Mouse (Mus musculus) lung, embryonic 16.5 days (tissue): Measurements from ENCODE around the gene Thada. TPM values are rescaled to one million over a fixed set of nuclear protein-coding genes. Genes with fewer than 3 reads are reported as not detected.

Experiments
- ATAC-seq: fragments of 200-750 bp; cut with Nextera tagmentation; 2 replicates; pipeline ENCODE4 v1.8.0; 2017; ENCODE audit warnings: low read depth, mild to moderate bottlenecking, moderate library complexity
- H3K27ac ChIP-seq: fragments of 300-500 bp; sonication (generic); 2 replicates; pipeline ENCODE4 v1.5.1; 2014; ENCODE audit warnings: mild to moderate bottlenecking, control low read depth, low read length
- H3K27me3 ChIP-seq: fragments of 300-500 bp; sonication (generic); 2 replicates; pipeline ENCODE4 v1.6.1; 2014; ENCODE audit warnings: low read depth, low read length, mixed read lengths; ENCODE audit not compliant: control insufficient read depth, insufficient read depth
- H3K36me3 ChIP-seq: fragments of 300-500 bp; sonication (generic); 2 replicates; pipeline ENCODE4 v1.6.1; 2014; ENCODE audit warnings: low read length; ENCODE audit not compliant: control insufficient read depth, insufficient read depth
- H3K4me1 ChIP-seq: fragments of 300-500 bp; sonication (generic); replicated peaks from 2 replicates; pipeline ENCODE4 v1.6.1; 2014; ENCODE audit warnings: low read length, mixed read lengths; ENCODE audit not compliant: control insufficient read depth, insufficient read depth
- H3K4me2 ChIP-seq: fragments of 300-500 bp; sonication (generic); 2 replicates; pipeline ENCODE4 v1.6.1; 2014; ENCODE audit warnings: low read depth, low read length, control low read depth
- H3K4me3 ChIP-seq: fragments of 300-500 bp; sonication (generic); 2 replicates; pipeline ENCODE4 v1.5.1; 2014; ENCODE audit warnings: mild to moderate bottlenecking, low read length, control low read depth
- H3K9ac ChIP-seq: fragments of 300-500 bp; sonication (generic); 2 replicates; pipeline ENCODE4 v1.6.1; 2014; ENCODE audit warnings: low read length, control low read depth
- H3K9me3 ChIP-seq: fragments of 300-500 bp; sonication (generic); 2 replicates; pipeline ENCODE4 v1.6.1; 2016; ENCODE audit warnings: low read length; ENCODE audit not compliant: control insufficient read depth
- WGBS: fragments of 180-500 bp; shearing (Covaris S2); extraction: QIAGEN DNeasy Blood & Tissue Kit; methylation state at CpG from one replicate; pipeline ENCODE4 v1.1.7; 2014; 5-methylcytosine and 5-hydroxymethylcytosine counted together
- polyA plus RNA-seq: library from polyadenylated mRNA; unstranded; fragments of >200 nt; fragmentation: Nextera tagmentation; extraction: Ambion mirVana; gene quantifications from 2 replicates; pipeline ENCODE4 v1.2.1, GENCODE M21; 2015

Gene Thada
- polyA plus RNA-seq, 1 experiment from 2014 or later = 8.6 TPM

DNA sequence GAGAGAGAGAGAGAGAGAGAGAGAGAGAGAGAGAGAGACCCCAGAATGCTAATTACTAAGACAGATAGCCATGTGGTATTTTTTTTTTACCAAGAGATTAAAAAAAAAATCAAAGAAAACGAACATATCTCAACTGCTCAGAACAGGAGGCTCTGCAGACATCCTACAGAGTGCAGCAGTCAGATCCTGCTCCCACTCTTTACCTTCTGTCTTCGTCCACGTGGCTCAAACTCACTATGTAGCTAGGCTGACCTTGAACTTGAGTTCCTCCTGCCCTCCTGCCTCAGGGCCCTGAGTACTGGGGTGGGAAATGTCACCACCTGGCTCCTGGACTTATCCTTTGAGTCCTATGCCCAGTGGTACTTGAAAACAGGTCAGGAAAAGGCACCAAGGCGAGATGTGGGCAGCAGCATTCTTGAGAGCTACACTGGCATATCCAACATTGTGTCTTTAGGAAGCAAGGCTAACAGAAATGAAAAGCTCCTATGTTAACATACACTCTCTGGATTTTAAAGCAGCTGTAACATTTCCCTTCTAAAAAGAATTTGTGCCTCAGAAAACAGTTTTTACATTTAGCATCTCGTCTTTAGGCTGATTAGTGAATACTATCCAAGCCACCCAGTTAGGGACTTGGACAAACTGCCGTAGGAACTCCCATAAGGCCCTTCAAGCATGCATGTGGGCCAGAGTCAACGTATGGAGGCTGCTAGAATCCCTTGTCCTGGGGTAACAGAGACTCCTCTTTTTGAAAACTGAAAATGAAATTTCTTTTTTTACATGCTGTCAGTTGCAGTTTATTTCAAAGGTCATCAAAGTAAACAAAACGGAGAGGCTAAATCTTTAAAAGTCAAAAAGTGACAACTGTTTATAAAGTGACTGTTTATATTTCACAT is 183.4 kb downstream of the Thada start:
- H3K9me3 ChIP-seq = no peaks in the 10 kb centered on the region
- WGBS = 45% methylated on average over 8 of the region's 8 CpGs
- no peak overlapping the region for H3K4me3 ChIP-seq
- H3K9ac ChIP-seq = no peak overlapping the region
- H3K27ac ChIP-seq = peak overlapping the region; percentile 53; the same call in 1 of the 2 replicates
- H3K4me2 ChIP-seq = no peak overlapping the region
- H3K4me1 ChIP-seq = peaks cover 31% of the 10 kb centered on the region
- ATAC-seq = no peak
- H3K36me3 ChIP-seq = no peaks in the 10 kb centered on the region
- no peaks in the 10 kb centered on the region for H3K27me3 ChIP-seq

DNA sequence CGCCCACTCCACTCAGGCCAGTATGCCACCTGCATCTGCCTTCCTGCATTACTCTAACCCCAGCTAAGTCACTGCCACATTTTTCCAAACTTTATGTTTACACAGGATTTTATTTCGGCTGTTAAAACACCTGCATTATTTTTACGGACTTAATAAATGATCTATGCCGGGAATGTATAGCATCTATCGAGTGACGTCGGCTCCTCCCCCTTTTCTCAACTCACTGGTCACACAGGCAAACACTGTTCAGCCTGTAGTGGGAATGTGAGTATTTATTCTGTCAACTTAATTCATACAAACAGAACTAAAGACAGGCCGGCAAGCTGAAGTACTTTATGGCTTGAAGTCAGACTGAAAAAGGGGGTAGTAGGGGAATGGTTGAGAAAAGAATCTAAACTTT is 187.0 kb downstream of the Thada start:
- peak overlapping the region; percentile 69 for H3K27ac ChIP-seq
- 39% methylated on average over 8 of the region's 8 CpGs for WGBS
- no peak overlapping the region for H3K9ac ChIP-seq
- H3K4me1 ChIP-seq = peaks cover 33% of the 10 kb centered on the region
- ATAC-seq = peak; percentile 49
- H3K36me3 ChIP-seq = no peaks in the 10 kb centered on the region
- H3K4me3 ChIP-seq = no peak overlapping the region
- no peaks in the 10 kb centered on the region for H3K9me3 ChIP-seq
- H3K4me2 ChIP-seq = no peak overlapping the region; the same call in 1 of the 2 replicates
- no peaks in the 10 kb centered on the region for H3K27me3 ChIP-seq

DNA sequence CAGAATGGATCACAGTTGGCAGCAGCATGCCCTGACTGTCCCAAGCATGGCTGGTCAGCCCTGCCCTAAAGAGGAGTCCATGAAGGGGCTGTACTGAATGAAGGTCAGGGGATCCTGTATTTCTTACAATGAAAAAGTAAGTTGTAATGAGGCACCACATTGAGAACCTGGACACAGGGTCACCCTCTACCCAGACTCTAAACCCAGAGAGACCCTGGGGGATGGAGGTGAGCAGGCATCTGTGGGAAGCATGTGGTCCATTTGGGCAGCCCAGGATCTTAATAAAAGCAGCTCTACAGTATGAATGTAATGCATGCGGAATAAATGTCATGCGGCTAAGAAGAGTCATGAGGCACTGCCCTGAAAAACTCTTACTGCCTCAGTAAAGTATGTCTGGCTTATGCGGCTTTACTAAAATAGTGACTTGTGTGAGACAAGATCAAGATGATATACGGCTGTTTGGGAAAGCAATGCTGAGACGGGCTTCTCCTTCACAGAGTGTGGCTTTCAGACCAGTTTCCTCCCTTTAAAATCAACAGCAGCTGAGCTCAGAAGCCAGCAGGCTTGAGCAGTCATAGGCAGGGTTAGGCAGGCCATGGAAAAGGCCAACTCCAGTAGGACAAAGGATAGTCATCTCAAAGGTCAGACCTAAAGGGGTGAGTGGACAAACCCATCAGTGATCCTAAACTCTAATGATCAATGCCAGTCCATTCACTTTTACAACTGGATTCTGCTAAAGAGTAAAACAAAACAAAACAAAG is 187.6 kb downstream of the Thada start:
- Histone ChIP-seq H3K9ac (no peak overlapping the region), H3K27me3 (no peaks in the 10 kb centered on the region), H3K36me3 (no peaks in the 10 kb centered on the region), H3K4me3 (no peak overlapping the region), H3K27ac (peak overlapping the region; percentile 69), H3K4me2 (no peak overlapping the region; the same call in 1 of the 2 replicates), H3K4me1 (peaks cover 33% of the 10 kb centered on the region), H3K9me3 (no peaks in the 10 kb centered on the region)
- ATAC-seq = 0 out of 2 replicates have a peak, but pooled peaks have one; percentile 22
- WGBS = 53% methylated on average over 5 of the region's 5 CpGs

DNA sequence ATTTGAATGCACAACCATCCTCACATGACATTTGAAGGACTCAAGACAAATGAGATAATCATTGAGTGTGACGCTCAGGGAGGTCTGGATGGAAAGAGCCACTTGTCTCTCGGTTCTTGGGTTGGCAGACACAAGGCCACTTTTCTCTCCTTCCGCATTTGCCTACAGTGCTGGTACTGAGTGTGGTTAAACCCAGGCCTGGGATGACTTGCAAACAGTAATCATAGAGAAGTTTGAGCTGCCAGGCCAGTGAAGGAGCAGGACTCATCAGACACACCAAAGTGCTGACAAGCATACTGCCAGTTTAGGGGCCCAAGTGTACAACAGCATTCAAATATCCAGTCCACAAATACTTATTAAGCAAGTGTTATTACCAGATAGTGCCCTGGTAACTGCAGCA is 191.0 kb downstream of the Thada start:
- H3K4me1 ChIP-seq = peaks cover 46% of the 10 kb centered on the region
- H3K4me3 ChIP-seq = no peak overlapping the region
- no peak overlapping the region for H3K4me2 ChIP-seq
- no peaks in the 10 kb centered on the region for H3K36me3 ChIP-seq
- ATAC-seq = no peak
- no peak overlapping the region for H3K9ac ChIP-seq
- H3K27ac ChIP-seq = no peak overlapping the region
- no peaks in the 10 kb centered on the region for H3K9me3 ChIP-seq
- 70% methylated on average over 3 of the region's 3 CpGs for WGBS
- no peaks in the 10 kb centered on the region for H3K27me3 ChIP-seq

DNA sequence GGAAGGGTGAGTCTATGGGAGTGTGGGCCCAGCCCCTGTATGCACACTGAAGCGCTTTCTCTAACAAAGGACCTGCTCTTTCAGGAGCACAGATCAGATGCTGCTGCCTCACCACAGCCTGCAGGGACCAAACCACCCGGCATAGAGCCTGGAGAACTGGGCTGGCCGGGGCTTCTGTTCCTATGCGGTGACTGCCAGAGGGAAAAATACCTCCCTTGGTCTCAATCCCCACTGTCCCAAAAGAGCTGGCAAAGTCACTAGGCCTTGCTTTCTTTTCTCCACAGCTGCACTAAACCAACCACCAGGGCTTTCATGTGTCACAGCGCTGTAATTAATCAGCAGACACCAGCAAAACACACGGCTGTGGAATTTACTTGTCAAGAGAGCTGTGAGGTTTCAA is 191.8 kb downstream of the Thada start:
- WGBS = 46% methylated on average over 6 of the region's 6 CpGs
- H3K9ac ChIP-seq = no peak overlapping the region
- H3K4me2 ChIP-seq = no peak overlapping the region
- no peaks in the 10 kb centered on the region for H3K36me3 ChIP-seq
- H3K4me1 ChIP-seq = peaks cover 42% of the 10 kb centered on the region
- peak overlapping the region; percentile 17; the same call in 1 of the 2 replicates for H3K27ac ChIP-seq
- H3K27me3 ChIP-seq = no peaks in the 10 kb centered on the region
- H3K9me3 ChIP-seq = no peaks in the 10 kb centered on the region
- ATAC-seq = no peak
- no peak overlapping the region for H3K4me3 ChIP-seq

DNA sequence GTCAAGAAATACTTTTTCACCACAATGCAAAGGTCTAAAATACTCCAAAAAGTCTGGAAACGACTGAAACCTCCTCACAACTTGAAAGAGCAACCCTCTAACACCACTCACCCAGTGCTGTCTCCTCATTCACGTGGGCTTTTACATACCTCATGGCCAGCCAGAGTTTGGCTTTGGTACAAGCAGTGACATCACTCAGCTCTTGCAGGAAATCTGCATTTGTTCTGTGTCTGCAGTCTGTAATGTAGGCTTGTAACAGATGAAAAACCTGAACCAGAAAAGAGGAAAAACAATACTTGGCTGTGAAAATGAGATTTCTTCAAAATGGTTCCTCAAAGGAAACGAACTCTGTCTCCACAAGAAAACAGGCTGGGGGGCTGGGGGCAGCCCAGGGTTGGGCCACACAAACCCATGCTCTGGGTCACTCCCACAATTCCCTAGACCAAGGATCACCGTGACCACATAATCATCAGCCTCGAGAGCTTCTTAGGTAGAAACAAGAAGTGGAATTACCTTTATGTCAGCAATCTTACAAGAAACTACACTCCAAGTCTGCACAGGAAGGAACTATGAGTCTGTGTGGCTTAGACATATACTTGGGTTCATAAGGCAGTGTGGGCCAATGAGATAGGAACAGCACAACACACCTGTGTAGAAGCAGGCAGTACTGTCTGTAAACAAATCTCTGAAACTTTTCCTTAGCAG is 193.3 kb downstream of the Thada start:
- H3K27ac ChIP-seq = peak overlapping the region; percentile 47; the same call in 1 of the 2 replicates
- no peak overlapping the region for H3K9ac ChIP-seq
- H3K4me2 ChIP-seq = no peak overlapping the region
- H3K27me3 ChIP-seq = no peaks in the 10 kb centered on the region
- no peak overlapping the region for H3K4me3 ChIP-seq
- no peaks in the 10 kb centered on the region for H3K36me3 ChIP-seq
- WGBS = 37% methylated on average over 5 of the region's 5 CpGs
- no peak for ATAC-seq
- H3K9me3 ChIP-seq = no peaks in the 10 kb centered on the region
- peaks cover 40% of the 10 kb centered on the region for H3K4me1 ChIP-seq

DNA sequence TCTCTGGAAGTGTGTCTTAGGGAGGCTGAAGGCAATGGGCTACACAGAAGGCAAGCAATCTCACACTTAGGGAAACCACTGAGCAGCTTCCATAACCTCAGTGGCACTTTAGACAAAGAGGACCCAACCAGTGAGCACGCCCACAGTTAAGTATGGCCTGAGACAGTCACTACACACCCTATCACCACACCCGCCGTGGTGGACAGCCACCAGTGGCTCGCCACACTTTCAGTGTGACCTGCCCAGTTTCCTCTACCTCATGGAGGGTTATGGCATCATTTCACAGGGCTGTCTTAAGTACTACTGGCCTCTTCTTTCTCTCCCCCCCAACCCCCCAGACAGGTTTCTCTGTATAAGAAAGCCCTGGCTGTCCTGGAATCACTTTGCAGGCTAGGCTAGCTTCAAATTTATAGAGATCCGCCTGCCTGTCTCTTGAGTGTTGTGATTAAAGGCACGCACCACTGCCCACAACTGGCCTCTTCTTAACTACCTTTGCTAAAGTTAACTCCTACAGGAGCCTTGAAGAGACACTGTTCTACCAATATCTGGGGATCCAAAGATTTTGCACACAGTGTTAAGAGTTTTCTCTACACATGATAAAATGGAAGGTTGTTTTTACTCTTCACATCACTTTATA is 194.3 kb downstream of the Thada start:
- H3K9me3 ChIP-seq = no peaks in the 10 kb centered on the region
- no peaks in the 10 kb centered on the region for H3K36me3 ChIP-seq
- H3K4me3 ChIP-seq = no peak overlapping the region
- H3K27ac ChIP-seq = no peak overlapping the region
- no peaks in the 10 kb centered on the region for H3K27me3 ChIP-seq
- H3K9ac ChIP-seq = no peak overlapping the region
- WGBS = 89% methylated on average over 6 of the region's 6 CpGs
- no peak overlapping the region for H3K4me2 ChIP-seq
- ATAC-seq = no peak
- peaks cover 49% of the 10 kb centered on the region for H3K4me1 ChIP-seq

DNA sequence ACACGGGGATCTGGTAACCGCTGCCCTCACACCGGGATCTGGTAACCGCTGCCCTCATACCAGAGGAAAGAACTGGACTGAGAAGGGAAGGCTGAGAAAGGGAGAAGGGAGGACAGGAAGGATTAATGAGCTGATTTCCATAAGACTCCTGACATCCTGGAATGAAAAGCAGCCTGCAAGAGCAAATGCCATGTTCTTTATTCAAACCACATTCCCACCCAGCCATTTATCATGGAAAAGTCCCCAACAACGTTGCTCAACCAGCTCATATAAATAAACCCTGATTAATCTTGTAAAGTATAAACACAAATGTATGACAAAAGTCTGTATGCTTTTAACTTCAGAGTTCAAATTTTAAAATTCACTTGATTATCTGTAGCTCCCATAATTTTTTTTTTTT is 196.3 kb downstream of the Thada start:
- Histone ChIP-seq H3K9me3 (no peaks in the 10 kb centered on the region), H3K27ac (0 out of 2 replicates have a peak overlapping the region, but pooled peaks have one; percentile 37), H3K4me3 (no peak overlapping the region), H3K4me1 (peaks cover 65% of the 10 kb centered on the region), H3K9ac (no peak overlapping the region), H3K4me2 (no peak overlapping the region), H3K36me3 (no peaks in the 10 kb centered on the region), H3K27me3 (no peaks in the 10 kb centered on the region)
- WGBS = 66% methylated on average over 5 of the region's 5 CpGs
- ATAC-seq = peak; percentile 37; the same call in 1 of the 2 replicates
